Mouse (Mus musculus) brain, adult 2 months (tissue): ENCODE results near the gene Scgb1b17.
"Not testable (repeated sequence)": the region's sequence is repeated elsewhere in the genome, so short reads cannot be mapped to it uniquely, and the experiment has no call there.

ENCODE experiments used
- DNase-seq: peaks from one replicate; pipeline ENCODE4 v3.0.0; 2011; ENCODE audit warnings: low read depth, low spot score

Scgb1b17 gene

GRCm38 (mm10) chr7:33063149-33063548 is at the start of gene Scgb1b17:
TSS of gene Scgb1b17 (plus strand) at chr7:33063449.
- not testable (repeated sequence) for DNase-seq

- DNase-seq, result not testable (repeated sequence)
These were observed 6.8 kb upstream of the Scgb1b17 start, which contains the start of gene Scgb2b17 for GRCm38 (mm10) chr7:33056461-33056860. TSS of gene Scgb2b17 (minus strand) at chr7:33056561.
